Mouse (Mus musculus) bone marrow, adult 2 months (tissue): Measurements from ENCODE around the gene Pan3.

Experiments used
- CTCF ChIP-seq: fragments of 200-500 bp; IDR thresholded peaks from 2 replicates; pipeline ENCODE4 v1.5.1; 2011; ENCODE audit warnings: low read length, control low read depth; ENCODE audit not compliant: control insufficient read depth, insufficient read depth
- POLR2A ChIP-seq: fragments of 200-500 bp; IDR thresholded peaks from 2 replicates; pipeline ENCODE4 v1.6.1; 2011; ENCODE audit warnings: low read depth, mild to moderate bottlenecking, control low read depth, low read length, borderline replicate concordance; ENCODE audit not compliant: control insufficient read depth

- TF ChIP-seq POLR2A (no peak), CTCF (peak; percentile 71)
Measured at GRCm38 (mm10) chr5:147418394-147419121, 11.4 kb upstream of the Pan3 start.
